Mouse (Mus musculus): Measurements from ENCODE around the gene Gm8764.
"Not testable (repeated sequence)": the region's sequence is repeated elsewhere in the genome, so short reads cannot be mapped to it uniquely, and the experiment has no call there.

Gm8764 gene

DNA sequence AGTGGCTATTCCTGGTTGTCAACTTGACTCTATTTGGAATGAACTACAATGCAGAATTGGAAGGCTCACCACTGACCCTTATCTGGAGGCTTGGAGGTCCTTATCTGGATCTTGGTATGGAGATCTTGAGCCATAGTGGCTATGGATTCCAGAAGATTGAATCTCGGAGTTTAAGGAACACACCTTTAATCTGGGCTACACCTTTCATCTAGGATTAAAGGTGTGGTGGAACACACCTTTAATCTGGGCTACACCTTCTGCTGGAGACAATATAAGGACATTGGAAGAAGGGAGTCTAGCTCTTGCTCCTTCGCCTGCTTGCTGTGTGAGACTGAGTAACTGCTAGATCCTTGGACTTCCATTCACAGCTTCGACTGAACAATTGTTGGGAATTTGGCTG, at the start of gene Gm8764:
TSS of gene Gm8764 (plus strand) at position 301 of the 400 bp plus-strand sequence.
- not testable (repeated sequence) for DNase-seq

DNA sequence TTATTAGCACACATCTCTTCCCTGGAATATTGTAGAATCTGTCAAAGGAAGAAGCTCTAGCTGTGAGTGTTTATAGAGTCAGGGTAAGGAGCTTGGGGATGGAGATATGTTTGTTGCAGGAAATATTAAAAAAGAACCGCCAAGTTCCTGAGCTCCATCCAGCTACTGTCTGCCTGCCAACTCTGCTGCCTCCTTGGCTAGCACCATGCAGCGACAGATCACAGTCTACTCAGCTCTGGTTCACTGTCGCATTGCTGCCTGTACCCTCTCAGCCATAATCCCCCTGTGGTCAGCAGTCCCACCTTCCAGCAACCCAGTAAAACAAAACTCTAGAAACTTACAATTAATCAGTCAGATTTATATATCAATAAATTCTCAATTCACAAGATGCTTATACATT, 49.8 kb upstream of the Gm8764 start:
- no peak for DNase-seq

GRCm38 (mm10) chr10:104118312-104118711, 41.5 kb upstream of the Gm8764 start:
- no peak for DNase-seq

- not testable (repeated sequence) for DNase-seq
These were observed 17.1 kb upstream of the Gm8764 start, which contains the start of gene Gm21293 for GRCm38 (mm10) chr10:104142687-104143086. TSS of gene Gm21293 (plus strand) at chr10:104142987.

DNA sequence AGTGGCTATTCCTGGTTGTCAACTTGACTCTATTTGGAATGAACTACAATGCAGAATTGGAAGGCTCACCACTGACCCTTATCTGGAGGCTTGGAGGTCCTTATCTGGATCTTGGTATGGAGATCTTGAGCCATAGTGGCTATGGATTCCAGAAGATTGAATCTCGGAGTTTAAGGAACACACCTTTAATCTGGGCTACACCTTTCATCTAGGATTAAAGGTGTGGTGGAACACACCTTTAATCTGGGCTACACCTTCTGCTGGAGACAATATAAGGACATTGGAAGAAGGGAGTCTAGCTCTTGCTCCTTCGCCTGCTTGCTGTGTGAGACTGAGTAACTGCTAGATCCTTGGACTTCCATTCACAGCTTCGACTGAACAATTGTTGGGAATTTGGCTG, 8.6 kb upstream of the Gm8764 start, which contains the start of gene Gm6763:
TSS of gene Gm6763 (plus strand) at position 301 of the 400 bp plus-strand sequence.
- DNase-seq, result not testable (repeated sequence)

GRCm38 (mm10) chr10:104168215-104168614, 8.4 kb downstream of the Gm8764 start, which contains the start of gene Gm21304:
TSS of gene Gm21304 (plus strand) at chr10:104168515.
- DNase-seq, result not testable (repeated sequence)

DNA sequence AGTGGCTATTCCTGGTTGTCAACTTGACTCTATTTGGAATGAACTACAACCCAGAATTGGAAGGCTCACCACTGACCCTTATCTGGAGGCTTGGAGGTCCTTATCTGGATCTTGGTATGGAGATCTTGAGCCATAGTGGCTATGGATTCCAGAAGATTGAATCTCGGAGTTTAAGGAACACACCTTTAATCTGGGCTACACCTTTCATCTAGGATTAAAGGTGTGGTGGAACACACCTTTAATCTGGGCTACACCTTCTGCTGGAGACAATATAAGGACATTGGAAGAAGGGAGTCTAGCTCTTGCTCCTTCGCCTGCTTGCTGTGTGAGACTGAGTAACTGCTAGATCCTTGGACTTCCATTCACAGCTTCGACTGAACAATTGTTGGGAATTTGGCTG, 16.9 kb downstream of the Gm8764 start, which contains the start of gene Gm21312:
TSS of gene Gm21312 (plus strand) at position 301 of the 400 bp plus-strand sequence.
- not testable (repeated sequence) for DNase-seq

DNA sequence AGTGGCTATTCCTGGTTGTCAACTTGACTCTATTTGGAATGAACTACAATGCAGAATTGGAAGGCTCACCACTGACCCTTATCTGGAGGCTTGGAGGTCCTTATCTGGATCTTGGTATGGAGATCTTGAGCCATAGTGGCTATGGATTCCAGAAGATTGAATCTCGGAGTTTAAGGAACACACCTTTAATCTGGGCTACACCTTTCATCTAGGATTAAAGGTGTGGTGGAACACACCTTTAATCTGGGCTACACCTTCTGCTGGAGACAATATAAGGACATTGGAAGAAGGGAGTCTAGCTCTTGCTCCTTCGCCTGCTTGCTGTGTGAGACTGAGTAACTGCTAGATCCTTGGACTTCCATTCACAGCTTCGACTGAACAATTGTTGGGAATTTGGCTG, 25.4 kb downstream of the Gm8764 start, which contains the start of gene Gm20765:
TSS of gene Gm20765 (plus strand) at position 301 of the 400 bp plus-strand sequence.
- not testable (repeated sequence) for DNase-seq

GRCm38 (mm10) chr10:104193742-104194141, 33.9 kb downstream of the Gm8764 start, which contains the start of gene Gm4340:
TSS of gene Gm4340 (plus strand) at chr10:104194042.
- not testable (repeated sequence) for DNase-seq

GRCm38 (mm10) chr10:104209655-104210054, 49.8 kb downstream of the Gm8764 start:
- no peak for DNase-seq

- DNase-seq, result no peak
These were observed 50.6 kb downstream of the Gm8764 start for GRCm38 (mm10) chr10:104210268-104210990.
